Mouse (Mus musculus) olfactory bulb, adult 2 months (tissue): ENCODE results near the gene Obsl1.

ENCODE experiments used
- CTCF ChIP-seq: fragments of 200-500 bp; IDR thresholded peaks from 2 replicates; pipeline ENCODE4 v1.5.1; 2012; ENCODE audit warnings: low read depth, mild to moderate bottlenecking, low read length, moderate library complexity; ENCODE audit not compliant: insufficient read depth
- POLR2A ChIP-seq: fragments of 200-500 bp; IDR thresholded peaks from 2 replicates; pipeline ENCODE4 v1.6.1; 2012; ENCODE audit warnings: mild to moderate bottlenecking, low read depth, low read length, moderate library complexity; ENCODE audit not compliant: insufficient read depth

- TF ChIP-seq POLR2A (no peak), CTCF (no peak)
Measured at GRCm38 (mm10) chr1:75457710-75458024, 48.6 kb downstream of the Obsl1 start.
